Mouse (Mus musculus) thymus, postnatal 14 days (tissue): Measurements from ENCODE around the gene Fscn2.

Source experiments
- DNase-seq: peaks from one replicate; pipeline ENCODE4 v3.0.0; 2021

Fscn2 gene

DNA sequence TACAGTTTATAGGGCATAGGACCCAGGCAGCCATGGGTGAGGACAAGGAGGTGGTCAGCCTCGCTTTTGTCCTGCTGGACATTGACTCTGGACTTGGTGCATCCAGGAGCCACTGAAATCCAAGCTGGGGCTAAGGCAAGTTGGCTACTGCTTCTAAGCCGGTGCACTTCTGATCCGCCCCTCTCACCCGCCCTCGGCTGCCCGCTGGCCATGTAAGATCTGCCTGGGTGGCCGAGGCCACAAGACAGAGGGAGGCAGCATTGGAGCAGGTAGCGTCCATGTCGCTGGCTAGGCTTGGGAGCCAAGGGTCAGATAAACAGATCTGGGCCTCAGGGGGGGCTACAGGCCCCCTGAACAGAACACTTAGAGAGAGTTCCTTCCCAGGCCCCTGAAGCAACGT is at the start of gene Fscn2:
Gene Fscn2, plus strand, starts transcription at position 240 of the 400 bp plus-strand sequence.
- no peak for DNase-seq

DNA sequence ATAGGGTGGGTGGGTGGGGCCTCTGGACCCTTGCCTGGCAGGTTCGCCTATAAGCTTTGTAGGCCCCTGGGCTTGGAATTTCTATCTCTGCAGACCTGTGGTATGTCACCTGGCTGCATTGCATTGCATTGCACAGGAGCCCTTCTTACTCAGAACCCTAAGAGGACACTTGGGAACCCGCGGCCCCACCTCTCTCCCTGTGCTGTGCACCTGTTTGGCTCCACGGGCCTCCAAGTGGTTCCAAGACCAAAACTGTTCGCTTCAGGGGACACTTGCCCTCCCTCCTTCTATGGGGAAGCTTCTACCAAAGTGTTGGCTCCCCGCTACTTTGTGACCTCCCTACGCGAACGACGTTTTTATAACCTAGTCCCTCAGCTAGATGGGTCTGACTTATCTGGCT is 49.8 kb upstream of the Fscn2 start:
- no peak for DNase-seq

DNA sequence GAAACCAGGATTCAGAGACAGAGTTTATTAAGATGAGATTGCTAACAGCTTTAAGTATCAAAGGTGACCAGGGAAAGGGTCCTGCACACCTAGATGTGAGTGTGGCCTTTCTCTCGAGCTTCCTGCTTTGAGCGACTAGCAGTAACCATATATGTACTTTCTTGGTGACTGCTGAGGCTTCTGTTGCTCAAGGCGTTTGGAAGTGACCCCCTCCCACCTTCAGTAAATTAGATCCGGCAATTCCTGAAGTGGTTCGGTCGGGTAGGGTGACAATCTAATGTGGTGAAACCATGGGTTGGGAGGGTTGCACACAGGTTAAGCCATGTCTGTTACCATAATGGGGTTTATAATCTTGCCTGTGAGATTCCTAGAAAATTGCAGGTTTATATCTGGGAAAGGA is 49.3 kb upstream of the Fscn2 start:
- DNase-seq = no peak

DNA sequence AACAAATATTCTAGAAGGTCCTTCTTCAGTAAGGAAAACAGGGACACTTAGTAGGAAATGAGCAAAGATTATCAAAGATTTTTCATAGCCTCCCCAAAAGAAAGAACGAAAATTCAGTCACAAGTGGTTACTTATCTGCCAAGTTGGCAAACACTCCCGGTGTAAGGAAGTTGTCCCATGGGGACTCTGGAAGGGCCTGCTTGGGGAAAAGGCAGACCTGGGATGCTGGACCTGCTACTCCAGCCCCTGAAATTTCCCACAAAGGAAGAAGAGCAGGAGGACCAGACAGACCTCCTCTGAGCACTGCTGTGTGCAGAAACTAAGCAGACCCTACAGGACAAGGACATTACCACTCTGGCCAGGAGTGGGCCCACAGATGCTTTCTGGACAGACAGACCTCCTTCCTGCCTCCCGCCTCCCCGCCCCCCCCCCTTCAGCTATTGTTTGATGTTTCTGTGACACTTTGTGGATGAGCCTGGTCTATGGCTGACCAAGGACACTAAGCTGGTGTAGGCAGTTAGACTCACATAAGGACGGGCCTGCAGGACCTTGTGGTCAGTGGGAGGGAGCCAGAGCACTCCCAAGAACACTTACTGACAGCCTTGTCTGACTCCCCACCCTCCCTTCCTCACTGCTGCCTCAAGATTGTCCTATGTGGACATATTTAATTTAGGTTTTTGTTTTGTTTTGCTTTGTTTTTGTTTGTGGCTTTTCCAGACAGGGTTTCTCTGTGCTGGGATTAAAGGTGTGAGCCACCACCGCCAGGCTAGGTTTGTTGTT is 47.2 kb upstream of the Fscn2 start:
- DNase-seq = no peak

DNA sequence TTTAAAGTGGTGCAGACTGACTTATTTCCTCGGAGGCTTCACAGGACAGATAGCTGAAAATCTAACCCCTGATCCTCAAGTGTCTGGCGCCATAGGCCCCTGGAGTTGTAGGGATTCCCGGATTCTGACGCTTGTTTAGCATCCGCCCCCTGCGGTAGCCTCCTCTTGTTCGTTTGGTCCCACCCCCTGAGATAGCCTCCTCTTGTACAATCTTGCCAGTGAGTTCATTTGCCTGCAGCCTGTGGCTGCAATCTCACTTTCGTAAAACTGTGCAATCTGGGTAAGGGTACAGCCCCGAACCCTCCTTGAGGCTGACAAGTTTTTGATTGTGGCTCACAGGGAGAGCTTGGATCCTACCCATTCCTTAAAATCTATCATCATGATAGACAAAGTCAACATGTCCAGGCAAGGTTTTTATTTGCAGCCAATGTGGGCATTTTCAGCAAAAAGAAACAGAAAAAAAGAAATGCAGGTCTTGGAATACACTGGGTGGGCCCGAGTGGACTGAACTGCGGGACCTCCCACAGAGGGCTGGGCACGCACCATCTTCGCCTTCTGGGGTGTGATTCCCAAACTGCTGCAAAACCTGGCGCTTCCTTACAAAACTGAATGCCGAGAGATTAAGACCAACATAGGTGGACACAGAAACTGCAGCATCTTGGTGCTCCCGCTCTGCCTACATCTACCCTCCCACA is 46.5 kb upstream of the Fscn2 start:
- DNase-seq = no peak

DNA sequence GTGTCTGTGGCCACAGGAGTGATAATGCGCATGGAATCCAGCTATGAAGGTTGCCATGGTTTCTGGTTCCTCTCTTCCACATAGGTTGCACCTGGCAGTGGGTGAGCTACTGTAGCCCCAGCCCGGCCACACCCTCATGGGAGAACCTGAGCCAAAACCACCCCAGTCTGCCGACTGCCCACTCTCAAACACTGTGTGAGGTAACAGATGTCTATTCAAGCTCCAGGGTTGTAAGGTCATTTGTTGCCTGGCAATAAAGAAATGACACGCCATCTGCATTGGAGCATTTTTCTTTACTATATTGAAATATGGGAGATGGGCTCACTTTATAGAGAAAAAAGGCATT is 45.9 kb upstream of the Fscn2 start:
- DNase-seq = no peak

DNA sequence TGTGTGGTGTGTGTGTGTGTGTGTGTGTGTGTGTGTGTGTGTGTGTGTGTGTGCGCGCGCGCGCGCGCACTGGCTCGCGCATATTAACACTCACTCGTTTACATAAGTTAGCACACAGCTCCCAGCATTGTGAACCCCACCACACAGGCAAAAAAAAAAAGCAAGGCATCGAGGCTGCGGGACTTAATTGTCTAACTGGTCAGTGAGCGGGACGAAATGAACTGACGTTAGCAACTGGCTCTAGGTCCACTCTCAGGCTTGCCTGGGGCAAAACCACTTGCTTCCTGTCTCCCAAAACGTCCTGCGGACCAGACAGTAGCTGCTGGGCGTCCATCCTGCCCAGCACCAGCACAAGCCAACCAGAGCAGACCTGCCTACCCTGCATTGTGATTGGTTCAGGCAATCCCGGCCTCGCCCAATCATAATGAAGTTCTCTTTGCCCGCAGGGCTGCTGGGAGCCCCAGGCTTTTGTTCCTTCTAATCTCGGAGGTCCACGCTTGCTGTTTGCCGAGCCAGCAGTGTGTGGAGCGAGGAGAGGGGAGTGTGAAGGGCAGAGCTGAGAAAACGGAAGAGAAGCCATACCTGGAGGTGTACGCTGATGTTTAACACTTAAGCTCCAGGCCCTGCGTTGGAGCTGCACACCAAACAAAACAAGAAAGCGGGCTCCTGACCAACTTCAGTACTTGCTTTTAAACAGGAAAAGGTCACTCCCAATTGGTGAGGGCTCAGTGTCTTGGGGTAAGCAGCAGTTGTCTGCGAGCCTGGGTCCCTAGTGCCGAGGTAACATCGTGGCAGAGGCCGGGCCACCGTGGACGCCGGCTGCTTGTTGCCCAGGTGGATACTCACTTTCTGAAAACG is 45.3 kb upstream of the Fscn2 start:
- peak; percentile 89 for DNase-seq

DNA sequence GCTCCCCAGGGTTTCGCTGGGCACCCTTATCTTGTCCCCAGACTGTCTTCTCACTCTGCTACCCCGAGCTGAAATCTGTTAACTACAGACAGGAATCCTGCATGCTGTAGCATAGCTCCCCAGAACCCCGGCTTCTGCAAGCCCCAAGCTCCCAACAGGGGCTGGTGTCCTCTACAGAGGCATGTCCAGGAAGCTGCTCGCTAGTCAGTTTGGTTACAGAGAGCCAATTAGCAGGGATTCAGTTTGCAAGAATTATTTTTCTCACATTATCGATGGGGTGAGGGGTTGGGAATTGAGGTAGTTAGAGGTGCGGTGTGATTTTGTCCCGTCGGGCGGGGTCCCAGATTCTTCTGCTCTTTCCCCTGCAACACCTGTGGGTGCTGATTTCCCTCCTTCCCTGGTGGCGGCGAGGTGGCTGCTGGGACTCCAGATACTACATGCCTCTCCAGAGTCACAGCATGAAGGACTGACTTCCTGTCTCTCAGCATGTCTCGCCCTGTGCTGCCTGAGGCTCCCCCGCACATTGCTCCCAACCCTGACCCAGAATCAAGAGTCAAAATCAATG is 44.6 kb upstream of the Fscn2 start:
- DNase-seq = peak; percentile 67

DNA sequence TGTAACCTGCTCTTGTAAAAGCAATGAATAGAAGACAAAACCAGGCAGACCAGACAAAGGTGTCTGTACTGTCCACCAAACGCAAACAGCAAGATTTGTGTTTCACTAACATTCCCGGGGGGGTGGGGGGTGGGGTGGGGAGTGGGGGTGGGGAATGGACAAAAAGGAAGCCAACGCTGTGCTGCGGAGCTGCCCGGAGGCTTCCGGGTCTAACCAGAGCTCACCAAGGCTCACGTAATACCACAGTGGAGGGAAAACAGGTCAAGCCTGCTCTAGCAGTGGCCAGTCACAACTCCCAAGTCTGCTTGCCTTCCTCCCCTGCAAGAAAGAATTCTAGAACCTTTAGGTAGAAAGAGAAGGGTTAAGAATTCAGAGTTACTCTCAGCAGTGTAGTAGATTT is 43.9 kb upstream of the Fscn2 start:
- no peak for DNase-seq

DNA sequence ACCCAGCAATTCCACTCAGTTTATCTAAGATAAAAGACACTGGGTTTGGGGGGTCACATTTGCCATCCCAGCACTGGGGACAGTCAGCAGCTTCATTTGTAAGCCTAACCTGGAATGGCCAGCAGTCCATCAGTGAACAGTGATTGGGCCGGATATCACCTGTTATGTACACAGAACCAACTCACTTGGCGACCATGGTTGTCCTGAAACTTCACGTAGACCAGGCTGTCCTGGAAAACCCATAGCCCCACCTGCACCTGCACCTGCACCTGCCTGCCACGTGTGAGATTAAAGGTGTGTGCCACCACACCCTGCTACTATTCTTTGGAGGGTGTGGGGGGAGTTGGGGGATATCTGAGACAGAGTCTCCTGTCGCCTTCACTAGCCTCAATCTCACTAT is 42.0 kb upstream of the Fscn2 start:
- no peak for DNase-seq

DNA sequence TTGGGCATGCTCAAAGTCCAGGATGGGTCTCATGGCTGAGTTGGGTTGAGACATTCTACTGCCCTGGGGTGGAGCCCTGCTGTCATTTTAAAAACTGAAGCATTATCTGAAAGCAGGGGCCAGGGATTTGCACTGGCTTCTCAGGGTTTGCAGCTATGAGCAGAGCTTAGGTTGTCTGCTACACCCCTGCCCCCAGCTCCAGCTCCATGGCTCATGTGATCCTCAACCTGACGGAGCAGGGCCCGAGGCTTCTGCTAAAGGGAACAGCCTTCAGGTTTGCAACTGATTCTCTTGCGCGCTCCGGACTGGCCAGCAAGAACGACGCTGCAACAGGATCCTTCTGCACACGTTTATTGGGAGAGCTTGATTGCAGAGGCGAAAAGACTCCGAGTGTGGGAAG is 41.2 kb upstream of the Fscn2 start:
- no peak for DNase-seq

DNA sequence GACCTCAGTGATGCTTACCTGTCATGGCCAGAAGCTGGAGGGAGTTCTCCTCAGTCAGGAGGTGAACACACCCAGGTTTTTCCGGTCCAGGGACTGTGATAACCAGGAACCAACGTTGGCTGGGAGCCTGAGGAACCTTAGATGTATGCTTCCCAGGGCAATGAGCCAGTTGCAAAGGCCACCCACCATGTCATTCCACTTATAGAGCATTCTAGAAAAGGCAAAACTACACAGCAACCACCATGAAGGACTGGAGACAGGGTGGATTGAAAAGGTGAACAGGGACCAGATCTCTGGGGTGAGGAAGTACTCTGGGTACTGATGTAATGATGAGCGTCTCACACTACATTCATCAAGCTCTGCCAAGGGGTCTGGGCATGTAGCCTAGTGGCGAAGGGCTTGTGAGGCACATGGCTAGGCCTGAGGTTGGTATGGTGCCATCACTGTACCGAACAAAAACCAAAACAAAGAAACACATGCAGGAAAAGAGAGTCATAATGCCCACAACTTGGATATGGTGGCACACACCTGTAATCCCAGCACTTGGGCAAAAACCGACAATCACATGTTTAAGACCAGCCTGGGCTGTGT is 25.8 kb upstream of the Fscn2 start:
- DNase-seq = no peak

DNA sequence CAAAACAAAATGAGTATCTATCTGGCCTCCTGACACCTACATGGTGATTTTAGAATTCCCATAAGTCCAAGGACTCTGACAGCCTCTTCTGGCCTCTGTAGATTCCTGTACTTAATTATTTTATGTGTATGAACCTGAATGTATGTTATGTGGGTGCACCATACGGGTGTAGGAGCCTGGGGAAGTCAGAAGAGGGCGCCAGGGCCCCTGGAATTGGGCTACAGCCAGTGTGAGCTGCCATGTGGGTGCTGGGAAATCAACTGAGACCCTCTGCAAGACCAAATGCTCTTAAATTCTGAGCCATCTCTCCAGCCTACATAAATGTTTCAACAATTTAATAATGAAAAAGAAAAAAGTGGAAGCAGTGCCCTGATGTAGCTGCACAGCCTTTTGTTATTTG is 23.9 kb upstream of the Fscn2 start:
- no peak for DNase-seq

DNA sequence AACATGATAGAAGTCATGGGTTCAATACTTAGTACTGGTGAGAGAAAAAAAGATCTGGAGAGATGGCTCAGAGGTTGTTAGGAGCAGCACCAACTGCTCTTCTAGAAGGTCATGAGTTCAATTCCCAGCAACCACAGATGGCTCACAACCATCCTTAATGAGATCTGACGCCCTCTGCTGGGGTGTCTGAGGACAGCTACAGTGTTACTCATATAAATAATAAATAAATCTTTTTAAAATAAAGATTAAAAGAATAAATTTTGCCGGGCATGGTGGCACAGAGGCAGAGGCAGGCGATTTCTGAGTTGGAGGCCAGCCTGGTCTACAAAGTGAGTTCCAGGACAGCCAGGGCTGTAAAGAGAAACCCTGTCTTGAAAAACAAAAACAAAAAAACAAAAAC is 22.5 kb upstream of the Fscn2 start:
- DNase-seq = no peak

DNA sequence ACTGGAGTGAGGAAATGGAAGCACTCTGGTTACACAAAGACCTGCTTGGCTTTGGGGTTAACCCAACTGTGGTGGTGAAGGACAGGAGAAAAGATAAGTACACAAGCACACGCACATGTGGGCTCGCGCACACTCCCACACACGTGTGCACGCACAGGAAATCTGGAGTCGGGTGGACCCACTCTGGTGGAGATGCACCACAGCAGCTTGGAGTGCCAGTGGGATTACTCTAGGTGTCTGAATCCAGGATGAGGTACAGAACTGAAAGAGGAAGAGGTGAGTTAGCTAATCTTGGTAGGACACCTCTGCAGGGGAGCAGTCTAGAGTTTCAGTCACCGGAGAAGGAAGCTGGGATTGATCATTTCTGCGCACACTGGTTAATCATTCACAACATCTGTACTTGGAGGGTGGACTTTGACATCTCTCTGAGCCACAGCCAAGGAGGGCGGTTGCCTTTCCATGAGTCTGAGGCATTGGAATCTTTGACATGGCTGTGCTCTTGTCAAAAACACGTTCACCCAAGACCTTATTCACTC is 21.3 kb upstream of the Fscn2 start:
- DNase-seq = no peak

DNA sequence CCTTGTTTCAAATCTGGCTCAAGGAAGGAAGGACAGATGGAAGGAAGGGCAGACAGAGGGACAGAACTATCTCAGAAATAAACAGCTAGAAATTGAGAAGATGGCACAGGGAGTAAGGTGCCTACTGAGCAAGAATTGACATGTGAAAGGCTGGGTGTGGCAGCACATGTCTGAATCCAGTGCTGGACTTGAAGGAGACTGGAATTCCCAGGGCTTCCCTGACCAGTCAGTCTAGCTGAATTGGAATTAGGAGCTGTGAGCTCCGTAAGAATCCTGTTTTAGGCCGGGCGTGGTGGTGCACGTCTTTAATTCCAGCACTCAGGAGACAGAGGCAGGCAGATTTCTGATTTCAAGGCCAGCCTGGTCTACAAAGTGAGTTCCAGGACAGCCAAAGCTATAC is 19.7 kb upstream of the Fscn2 start:
- no peak for DNase-seq

DNA sequence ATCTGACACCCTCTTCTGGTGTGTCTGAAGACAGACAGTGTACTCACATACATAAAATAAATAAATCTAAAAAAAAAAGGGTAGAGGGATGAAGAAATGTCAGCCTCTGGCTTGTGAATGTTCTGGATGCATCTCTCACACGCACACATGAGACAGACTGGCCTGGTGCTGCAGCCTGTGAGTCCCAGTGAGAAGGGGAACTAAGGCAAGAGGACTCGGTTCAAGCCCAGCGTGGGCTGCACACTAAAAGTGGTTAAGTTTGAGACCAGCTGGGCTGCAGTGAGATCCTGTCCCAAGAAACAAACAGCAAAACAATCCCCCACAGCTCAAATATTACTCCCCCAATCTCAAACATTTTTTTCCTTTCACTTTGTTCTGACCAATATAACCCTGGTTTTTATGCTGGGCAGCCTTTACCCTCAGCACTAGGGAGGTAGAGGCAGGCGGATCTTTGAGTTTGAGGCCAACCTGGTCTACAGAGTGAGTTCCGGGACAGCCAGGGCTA is 18.6 kb upstream of the Fscn2 start:
- no peak for DNase-seq

DNA sequence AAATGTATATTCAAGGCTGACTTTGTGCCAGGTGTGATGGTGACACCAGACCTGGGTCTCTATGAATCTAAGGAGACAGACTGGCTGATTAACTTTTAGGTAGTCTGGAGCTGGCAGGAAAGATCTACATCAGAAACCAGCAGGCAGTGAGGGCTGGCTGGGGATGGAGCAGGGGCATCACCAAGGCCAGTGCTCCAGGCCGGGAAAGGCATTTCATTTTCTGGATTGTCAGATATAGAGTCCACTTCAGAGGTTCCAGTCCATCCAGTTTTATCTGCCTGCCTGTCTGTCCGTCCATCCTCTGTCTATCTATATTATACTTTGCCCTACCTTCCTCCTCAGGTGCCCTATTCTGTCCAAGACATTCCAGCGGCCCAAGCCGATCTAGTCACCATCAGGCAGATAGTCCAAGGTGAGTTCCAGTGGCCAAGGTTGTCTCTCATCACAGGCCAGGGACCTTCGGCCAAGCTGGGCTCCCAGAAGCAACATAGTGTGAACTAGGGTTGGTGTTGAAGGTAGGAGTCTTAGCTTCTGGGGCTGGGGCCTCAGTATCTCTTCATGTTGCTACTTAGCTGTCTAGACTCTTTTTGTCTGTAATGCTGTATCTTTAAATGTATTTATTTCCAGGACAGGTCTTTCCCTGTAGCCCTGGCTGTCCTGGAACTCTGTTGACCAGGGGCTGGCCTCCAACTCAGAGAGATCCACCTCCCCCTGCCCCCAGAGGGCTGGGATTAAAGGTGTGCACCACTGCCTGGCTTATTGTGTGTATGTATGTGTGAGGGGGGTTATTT is 17.6 kb upstream of the Fscn2 start:
- no peak for DNase-seq

DNA sequence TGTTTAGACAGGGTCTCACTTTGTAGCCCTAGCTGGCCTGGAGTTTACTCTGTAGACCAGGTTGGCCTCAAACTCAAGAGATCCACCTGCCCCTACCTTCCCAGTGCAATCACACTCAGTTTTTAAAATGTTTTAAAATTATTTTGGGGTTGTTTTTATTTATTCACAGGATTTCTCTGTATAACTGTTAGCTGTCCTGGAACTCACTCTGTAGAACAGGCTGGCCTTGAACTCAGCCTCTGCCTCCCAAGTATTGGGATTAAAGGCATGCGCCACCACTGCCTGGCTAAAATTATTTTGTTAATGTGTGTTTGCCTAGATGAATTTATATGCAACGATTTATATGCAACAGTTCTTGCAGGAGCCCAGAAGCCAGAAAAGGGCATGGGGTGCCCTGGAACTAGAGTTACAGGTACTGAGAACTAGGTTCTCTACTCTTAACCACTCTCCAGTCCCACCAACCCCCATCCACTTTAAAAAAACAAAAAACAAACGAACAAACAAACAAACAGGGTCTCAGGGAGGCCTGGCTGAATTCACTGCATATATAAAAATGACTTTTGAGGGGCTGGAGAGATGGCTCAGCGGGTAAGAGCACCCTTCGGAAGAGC is 16.9 kb upstream of the Fscn2 start:
- no peak for DNase-seq

DNA sequence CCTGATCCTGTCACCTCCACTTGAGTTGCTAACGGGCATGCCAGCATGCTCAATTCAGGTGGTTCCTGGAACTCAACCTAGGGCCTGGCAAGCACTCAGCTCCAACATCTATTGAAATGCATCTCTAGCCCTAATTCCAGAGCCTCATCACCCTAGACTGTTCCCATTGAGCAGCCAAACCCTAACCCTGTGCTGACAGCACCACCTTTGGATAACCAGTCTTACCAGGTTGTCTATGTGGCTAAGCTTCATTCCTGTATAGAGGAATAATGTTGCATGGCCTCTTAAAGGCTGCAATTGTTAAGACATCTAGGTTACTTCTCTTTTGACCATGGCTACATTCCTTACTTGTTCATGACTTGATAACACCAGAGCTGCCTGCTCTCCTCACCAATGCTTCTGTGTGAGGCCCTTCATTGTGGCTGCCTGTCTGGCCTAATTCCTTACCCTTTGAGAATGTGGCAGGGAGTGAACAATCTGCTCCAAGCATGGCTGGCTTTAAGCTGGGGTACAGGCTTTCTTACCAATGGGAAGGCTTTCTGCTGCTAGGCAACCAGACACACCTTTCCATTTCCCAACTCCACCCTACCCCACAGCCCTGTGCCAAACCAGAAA is 16.2 kb upstream of the Fscn2 start:
- DNase-seq = peak; percentile 2
